Mouse (Mus musculus): ENCODE measurements around the gene Ankrd35. TPM values are rescaled to one million over a fixed set of nuclear protein-coding genes. Genes with fewer than 3 reads are reported as not detected.
"Not testable (repeated sequence)": the region's sequence is repeated elsewhere in the genome, so short reads cannot be mapped to it uniquely, and the experiment has no call there.

Gene Ankrd35
- total RNA-seq (2021): 1 to 10 TPM; 4.6 to 7.6 TPM
- long read RNA-seq, experiment 1, partial matches to known transcripts: 3 of 10 reads
- long read RNA-seq, experiment 1, other reads (novel, unspliced or antisense): 7 of 10 reads
- long read RNA-seq, experiment 2, partial matches to known transcripts: 4 of 13 reads
- long read RNA-seq, experiment 2, other reads (novel, unspliced or antisense): 8 of 13 reads

DNA sequence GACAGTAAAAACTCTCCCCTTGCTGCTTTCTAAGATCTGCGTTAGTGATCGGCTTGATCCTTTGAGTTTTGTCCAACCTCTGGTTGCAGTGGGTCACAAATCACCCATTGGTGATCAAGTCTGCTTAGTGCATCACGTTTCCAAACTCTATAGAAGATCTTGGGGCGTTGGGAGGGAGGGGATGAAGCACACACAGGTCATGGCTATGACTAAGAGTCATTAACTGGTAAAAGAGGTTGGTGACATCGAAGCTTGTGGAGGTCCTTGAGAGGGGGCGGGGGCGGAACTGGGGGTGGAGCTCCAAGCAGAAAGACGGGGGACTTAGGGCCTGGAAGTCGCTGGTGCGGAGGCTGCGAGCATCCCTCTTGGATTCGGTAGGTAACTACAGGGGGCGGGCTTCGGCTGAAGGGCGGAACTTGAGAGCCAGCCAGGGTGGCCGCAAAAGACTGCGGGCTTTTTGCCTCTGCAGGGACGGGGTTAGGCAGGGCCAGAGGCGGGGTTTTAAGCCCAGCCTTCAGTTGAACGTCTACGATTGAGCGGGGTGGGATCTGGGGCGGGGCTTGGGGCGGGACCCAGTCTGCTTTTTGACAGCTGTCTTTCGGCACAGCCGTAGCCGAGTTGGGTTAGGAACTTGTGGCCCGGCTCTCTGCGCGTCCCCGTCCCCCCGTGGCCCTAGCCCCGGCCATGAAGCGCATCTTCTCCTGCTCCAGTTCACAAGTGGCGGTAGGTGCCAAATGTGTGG, at the start of gene Ankrd35:
TSS of gene Ankrd35 (plus strand) at position 405 of the 742 bp plus-strand sequence.
- DNase-seq (ENCODE audit: low spot score in 2 of 2): peak; percentile 67 to 69

DNA sequence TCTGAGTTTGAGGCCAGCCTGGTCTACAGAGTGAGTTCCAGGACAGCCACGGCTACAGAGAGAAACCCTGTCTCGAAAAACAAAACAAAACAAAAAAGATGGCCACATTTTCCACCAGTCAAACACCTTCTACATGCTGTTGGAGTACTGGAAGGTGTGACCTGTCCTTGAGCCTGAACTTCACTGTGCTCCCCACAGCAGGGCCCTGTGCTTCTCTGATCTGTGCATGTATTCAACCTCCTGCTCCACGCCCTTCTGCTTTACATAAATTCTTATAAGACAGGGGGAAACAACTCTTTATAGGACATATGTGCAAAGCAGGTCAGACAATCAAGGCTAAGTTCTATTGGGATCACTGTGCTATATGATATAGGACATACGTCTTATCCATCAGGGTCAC, 46.7 kb upstream of the Ankrd35 start:
- DNase-seq (ENCODE audit: low spot score in 2 of 2): no peak

More for the DNA sequence above, at the start of gene Ankrd35:
- intact Hi-C loops (cut with DNase I): no loop called here

DNA sequence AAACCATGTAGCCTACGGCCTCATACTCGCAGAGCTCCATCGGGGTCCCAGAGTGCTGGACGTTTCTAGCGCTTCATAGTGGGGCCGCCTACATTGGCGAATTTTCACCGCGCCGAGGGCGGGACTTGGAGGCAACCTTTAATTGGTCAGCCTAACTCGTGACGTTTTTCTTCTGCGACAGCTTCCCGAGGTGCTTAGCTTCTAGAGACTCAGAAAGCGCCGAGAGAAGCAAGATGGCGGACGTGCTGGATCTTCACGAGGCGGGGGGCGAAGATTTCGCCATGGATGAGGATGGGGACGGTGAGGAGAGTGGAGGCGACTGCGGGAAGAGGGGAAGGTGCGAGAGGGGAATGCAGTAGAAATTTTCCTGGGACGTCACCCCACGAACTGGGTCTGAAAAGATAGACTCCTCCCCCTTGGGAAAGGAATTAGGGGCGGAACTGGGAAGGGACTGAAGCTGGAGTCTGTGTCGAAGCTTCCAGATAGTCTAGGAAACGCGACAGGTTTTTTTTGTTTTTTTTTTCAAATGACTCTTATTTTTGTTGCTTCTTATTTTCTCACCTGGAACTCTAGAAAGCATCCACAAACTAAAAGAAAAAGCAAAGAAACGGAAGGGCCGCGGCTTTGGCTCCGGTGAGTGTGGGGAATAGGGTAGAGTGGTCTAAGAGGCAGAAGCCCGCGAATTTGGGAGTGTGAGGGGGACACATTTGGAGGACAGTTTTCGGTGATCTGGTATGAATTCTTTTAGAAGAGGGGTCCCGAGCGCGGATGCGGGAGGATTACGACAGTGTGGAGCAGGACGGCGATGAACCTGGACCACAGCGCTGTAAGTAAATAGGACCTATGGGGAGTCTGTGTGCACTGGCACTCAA, 40.0 kb upstream of the Ankrd35 start, which contains the start of gene Rbm8a:
TSS of gene Rbm8a (plus strand) at position 205 of the 872 bp plus-strand sequence.
- peak; percentile 97 to 98 for DNase-seq (ENCODE audit: low spot score in 2 of 2)
- intact Hi-C loops (cut with DNase I): loop anchor here (2.0 kb wide), 1 partner anchor 29 kb away; the partner anchor contains the start of gene Lix1l

More for the DNA sequence above, 46.7 kb upstream of the Ankrd35 start:
- intact Hi-C loops (cut with DNase I): no loop called here

DNA sequence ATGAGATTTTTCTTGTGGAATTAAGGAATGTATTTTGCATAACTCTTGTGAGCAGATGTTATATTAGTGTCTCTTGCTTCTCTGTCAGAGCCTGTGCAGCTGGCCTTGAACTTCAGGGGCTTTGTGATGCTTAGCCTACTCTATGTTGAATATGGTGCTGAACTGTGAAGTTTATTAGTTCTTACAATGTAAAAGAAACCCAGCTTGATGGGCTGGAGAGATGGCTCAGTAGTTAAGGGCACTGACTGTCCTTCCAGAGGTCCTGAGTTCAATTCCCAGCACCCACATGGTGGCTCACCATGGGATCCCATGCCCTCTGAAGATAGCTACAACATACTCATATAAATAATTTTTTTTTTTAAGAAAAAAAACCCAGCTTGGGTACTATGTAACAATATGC, 37.9 kb upstream of the Ankrd35 start:
- no peak for DNase-seq (ENCODE audit: low spot score in 2 of 2)
- intact Hi-C loops (cut with DNase I): no loop called here

DNA sequence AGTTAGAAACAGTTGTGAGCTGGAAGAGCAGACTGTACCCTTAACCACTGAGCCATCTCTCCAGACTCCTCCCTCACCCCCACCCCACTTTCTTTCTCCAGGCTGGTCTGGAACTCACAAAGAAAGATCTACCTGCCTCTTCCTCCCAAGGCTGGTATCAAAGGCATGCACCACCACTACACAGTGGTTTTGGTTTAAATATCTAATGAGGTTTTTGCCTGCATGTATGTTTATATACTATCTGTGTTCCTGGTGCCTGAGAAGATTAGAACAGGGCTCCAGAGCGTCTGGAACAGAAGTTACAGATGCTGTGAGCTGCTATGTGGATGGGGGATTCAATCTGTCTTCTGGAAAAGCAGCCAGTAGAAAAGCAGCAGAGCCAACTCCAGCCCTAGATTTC, 35.9 kb upstream of the Ankrd35 start:
- intact Hi-C loops (cut with DNase I): no loop called here
- no peak for DNase-seq (ENCODE audit: low spot score in 2 of 2)

DNA sequence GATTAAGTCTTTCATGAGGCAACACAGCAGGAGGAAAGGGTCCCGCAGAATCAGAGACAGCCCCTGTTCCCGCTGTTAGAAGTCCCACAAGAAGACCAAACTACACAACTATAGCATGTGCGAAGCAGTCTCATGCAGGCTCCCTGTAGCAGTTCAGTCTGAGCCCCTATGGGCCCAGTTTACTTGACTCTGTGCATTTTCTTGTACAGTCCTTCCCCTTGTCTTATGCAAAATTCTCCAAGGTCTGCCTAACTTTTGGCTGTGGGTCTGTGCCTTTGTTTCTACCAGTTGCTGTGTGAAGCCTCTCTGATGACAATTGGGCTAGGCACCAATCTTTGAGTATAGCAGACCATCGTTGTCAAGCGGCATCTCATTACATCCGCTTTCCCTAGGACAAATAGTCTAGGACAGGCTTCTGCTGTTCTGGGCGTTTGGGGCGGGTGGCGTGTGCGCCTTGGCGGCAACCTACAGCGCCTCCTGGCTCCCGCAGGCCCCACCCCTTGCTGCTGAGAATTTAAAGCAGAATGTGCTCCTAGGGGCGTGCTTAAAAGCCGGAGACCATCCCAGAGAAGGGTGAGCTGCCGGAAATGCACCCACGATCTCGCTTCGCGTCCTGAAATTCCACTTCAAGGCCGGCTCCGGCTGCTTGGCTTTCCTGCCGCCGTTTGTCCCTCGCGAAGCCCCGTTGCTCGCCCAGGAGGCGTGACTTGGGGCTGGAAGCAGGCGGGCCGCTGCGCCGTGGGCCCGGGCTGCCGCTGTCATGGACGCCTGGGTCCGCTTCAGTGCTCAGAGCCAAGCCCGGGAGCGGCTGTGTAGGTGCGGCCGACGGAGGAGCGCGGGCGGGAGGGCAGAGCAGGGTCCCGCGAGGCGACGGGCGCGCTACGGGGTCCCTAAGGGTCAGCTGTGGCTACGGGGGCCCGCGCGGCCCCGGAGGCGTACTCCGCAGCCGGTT, 34.7 kb upstream of the Ankrd35 start, which contains the start of the genes Pex11b and Gm42957:
TSS of gene Pex11b (plus strand) at position 449 of the 952 bp plus-strand sequence.
TSS of gene Gm42957 (plus strand) at position 547 of the 952 bp plus-strand sequence.
- DNase-seq (ENCODE audit: low spot score in 2 of 2): peak; percentile 72 to 89
- intact Hi-C loops (cut with DNase I): loop anchor here (5.0 kb wide), 1 partner anchor 88 kb away; no protein-coding TSS in a partner anchor

DNA sequence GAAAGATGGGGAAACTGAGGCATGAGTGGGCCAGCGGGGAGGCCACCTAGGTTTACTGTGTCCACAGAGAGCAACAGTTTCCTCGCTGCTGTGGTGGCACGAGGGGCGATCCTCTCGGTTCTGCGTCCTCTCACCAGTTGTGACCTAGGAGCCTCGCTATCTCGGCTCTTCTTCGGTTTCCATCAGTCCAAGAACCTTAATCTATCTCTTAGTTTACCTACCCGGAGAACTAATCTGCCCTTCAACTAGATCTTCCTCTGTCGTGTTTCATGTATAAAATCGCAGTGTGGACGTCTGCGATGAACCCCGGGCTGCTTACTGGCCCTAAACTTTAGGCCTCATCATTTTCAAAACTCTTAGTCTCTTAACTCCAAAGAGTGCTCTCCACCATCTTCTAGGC, 34.0 kb upstream of the Ankrd35 start:
- DNase-seq (ENCODE audit: low spot score in 2 of 2): no peak
- intact Hi-C loops (cut with DNase I): loop anchor here (5.0 kb wide), 1 partner anchor 89 kb away; no protein-coding TSS in a partner anchor

DNA sequence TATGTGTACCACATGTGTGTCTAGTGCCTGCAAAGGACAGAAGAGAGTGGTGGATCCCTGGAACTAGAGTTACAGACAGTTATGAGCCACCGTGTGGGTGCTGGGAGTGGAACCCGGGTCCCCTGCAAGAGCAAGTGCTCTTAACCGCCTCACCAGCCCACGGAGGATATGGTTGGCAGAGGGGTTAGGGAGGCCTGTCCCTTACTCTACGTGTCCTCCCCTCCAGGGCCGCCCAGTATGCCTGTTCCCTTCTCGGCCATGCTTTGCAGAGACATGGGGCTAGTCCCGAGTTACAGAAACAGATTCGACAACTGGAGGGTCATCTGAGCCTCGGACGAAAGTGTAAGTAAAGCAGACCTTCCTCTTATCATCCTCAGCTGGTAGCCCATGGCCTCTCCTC, 33.5 kb upstream of the Ankrd35 start:
- intact Hi-C loops (cut with DNase I): loop anchor here (5.0 kb wide), 1 partner anchor 89 kb away; no protein-coding TSS in a partner anchor
- DNase-seq (ENCODE audit: low spot score in 2 of 2): no peak

DNA sequence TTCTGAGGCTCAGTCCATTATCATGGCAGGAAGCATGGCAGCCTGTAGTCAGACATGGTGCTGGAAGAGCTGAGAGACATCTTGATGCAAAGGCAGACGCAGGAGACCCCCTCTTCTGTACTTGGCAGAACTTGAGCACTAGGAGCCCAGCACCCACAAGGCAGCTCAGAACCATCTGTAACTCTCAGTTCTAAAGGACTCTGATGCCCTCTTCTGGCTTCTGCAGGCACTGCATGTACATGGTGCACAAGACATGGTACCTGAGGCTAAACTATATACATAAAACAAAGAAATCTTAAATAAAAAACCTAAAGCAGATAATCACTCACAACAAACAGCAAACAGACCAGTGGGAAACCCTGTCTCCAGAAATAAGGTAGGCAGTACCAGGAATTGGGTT, 30.7 kb upstream of the Ankrd35 start:
- DNase-seq (ENCODE audit: low spot score in 2 of 2): peak; percentile 59 to 66
- intact Hi-C loops (cut with DNase I): loop anchor here (5.0 kb wide), 1 partner anchor 92 kb away; no protein-coding TSS in a partner anchor

DNA sequence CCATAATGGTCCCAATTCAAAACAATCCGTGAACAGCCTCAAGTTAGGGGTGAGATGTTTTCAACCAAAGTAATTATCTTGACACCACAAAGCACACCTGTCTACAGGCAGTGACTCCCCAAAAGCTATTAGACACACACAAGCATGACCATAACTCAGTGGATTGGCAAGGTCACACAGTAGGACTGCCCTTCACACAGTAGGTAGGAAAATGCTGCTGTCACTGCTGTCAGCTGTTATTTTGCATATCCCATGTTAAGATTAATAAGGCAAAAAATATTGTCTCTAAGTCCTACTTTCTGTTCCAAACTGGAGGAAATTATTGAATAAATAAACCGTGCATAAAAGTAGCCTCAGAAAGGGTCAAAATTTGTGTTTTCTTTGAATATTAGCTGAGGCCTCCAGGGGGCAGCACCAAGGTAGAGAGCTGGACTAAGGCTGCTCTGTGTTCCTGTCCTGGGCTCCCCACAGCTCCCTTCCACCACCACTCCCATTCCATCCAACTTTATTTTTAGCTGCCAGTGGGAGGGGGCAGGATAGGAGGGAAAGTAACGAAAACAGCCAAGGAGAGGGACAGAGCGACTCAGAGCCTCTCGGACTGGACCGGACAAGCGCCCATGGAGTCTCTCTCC, 24.8 kb upstream of the Ankrd35 start, which contains the start of gene Itga10:
TSS of gene Itga10 (plus strand) at position 567 of the 632 bp plus-strand sequence.
- intact Hi-C loops (cut with DNase I): no loop called here
- peak in 1 of 2 experiments; percentile 22 for DNase-seq (ENCODE audit: low spot score in 2 of 2)

DNA sequence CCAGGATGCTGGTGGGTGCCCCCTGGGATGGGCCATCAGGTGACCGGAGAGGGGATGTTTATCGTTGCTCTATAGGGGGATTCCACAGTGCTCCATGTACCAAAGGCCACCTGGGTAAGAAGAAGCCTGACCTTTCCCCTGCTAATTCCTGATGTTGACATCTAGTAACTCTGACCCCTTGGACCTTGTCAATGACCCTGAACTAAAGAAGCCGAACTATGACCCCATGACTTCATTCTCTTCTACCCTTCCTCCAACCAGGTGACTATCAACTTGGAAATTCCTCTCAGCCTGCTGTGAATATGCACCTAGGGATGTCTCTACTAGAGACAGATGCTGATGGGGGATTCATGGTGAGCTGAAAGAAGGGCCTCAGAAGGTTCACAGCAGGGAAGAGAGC, 22.6 kb upstream of the Ankrd35 start:
- intact Hi-C loops (cut with DNase I): no loop called here
- no peak for DNase-seq (ENCODE audit: low spot score in 2 of 2)

DNA sequence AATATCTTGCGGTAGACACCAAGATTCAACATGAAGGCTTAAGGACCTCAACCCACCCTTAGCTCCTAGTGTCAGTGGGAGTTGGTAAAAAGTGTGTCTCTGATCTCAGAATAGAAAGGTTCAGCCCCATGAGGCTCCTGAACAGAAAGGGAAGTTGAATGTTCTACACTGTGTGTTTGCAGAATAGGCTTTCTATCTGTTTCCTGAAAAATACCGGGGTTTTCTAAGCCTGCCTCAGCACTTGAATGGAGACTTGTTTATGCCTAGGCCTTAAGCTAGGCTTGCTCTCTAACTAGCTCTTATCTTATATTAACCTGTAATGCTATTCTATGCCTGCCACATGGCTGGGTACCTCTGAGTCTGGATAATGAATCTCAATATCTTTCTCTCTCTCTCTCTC, 9.0 kb upstream of the Ankrd35 start:
- intact Hi-C loops (cut with DNase I): no loop called here
- no peak for DNase-seq (ENCODE audit: low spot score in 2 of 2)

DNA sequence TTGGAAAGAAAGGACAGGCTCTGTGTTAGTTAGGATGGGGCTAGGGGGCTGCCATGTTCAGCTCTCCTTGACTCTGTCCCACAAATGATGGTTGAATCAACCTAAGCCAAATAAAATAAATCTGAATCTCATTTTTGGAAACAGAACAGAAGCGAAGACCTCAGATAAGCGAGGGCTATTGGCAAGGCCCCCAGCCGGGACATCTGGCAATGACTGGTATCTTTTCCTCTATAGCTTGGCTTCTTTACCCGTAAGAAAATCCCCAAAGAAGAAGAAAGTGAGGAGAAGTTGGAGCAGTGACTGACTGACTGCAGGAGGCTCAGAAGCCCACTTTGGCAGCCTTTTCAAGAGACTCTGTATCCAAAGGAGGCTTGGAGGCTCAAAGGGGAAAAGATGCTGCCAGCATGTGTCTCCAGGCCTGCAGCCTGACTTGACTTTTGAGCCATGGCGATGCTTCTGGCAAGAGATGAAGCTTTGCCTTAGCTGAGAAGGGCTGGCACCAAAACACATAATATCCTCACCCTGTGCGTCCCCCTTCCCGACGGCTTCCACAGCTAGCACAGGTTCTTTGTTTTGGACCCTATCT, 7.1 kb upstream of the Ankrd35 start:
- no peak for DNase-seq (ENCODE audit: low spot score in 2 of 2)
- intact Hi-C loops (cut with DNase I): no loop called here

DNA sequence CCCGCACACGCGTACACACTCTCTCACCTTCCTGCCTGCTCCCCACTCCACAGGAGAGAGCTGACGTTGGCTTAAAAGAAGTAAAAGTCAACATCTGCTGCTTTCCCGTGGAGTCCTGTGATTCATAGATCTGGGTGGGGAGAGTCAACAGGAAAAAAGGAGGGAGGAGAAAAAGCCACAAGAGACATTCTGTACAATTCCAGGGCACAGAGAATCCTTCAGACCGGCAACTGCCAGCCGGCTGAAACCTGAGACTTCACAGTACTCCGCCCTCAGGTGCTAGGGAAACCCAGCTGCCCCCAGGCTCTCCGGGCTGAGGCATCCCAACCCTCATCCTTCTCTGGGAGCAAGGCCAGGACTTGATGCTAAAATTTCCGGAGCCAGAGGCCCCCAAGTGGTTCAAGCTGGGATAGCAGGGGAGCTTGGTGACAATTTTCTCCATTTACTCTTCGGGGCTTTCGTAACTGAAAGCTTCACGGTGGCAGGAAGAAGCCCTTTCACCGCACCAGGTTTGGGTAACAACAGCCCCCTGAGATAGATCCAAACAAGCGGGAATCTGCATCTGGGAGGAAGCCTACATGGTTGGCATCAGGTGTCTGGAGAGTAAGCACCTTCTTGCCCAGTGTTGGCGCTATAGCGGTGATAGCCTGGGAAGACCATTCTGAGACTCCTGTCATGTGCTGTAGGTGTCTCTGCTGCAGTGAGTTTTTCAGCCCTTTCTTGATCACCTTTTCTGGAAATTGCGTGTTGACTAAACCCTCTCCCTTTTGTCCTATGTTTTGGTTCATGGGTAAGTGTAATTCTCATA, 6.3 kb upstream of the Ankrd35 start:
- DNase-seq (ENCODE audit: low spot score in 2 of 2): peak; percentile 89 to 92
- intact Hi-C loops (cut with DNase I): no loop called here

DNA sequence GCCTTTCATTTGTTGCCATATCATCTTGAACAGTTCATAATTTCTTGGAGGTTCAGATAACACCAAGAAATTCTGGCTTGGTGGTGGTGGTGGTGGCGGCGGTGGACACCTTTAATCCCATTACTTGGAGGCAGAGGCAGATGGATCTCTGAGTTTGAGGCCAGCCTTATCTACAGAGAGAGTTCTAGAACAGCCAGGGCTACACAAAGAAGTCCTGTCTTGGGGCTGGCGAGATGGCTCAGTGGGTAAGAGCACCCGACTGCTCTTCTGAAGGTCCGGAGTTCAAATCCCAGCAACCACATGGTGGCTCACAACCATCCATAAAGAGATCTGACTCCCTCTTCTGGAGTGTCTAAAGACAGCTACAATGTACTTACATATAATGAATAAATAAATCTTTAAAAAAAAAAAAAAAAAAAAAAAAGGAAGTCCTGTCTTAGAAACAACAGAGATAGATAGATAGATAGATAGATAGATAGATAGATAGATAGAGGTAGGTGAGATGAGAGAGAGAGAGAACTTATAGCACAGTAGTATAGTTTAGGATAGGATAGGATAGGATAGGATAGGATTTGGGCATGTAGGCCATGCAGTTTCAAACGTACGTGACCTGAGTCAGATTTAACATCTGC, 4.1 kb upstream of the Ankrd35 start:
- DNase-seq (ENCODE audit: low spot score in 2 of 2); intact Hi-C loops (cut with DNase I): not testable (repeated sequence)

DNA sequence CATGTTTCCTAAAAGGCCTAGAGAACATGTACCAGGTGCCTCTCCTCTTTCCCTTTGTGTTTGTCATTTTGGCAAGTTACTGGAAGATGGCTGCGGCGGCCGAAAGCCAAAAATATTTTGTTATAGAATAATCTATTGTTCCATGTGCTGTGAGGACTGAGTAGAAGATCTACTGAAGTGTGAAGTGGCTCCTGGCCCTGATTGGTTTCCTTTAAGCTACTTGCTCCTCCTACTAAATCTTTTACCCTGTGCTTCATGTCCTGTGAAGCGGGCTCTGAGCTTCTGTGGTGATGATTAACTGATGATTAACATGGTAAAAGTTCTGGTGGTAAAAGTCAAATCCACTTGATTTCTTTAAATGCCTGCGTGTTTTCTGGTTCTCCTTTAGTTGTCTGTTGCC, 3.0 kb upstream of the Ankrd35 start:
- intact Hi-C loops (cut with DNase I): no loop called here
- no peak for DNase-seq (ENCODE audit: low spot score in 2 of 2)
